Mouse (Mus musculus): ENCODE data around the gene Arf4. TPM values are rescaled to one million over a fixed set of nuclear protein-coding genes. Genes with fewer than 3 reads are reported as not detected.

Gene Arf4
- total RNA-seq (2023) = 189 and 195 TPM in 2 replicates

DNA sequence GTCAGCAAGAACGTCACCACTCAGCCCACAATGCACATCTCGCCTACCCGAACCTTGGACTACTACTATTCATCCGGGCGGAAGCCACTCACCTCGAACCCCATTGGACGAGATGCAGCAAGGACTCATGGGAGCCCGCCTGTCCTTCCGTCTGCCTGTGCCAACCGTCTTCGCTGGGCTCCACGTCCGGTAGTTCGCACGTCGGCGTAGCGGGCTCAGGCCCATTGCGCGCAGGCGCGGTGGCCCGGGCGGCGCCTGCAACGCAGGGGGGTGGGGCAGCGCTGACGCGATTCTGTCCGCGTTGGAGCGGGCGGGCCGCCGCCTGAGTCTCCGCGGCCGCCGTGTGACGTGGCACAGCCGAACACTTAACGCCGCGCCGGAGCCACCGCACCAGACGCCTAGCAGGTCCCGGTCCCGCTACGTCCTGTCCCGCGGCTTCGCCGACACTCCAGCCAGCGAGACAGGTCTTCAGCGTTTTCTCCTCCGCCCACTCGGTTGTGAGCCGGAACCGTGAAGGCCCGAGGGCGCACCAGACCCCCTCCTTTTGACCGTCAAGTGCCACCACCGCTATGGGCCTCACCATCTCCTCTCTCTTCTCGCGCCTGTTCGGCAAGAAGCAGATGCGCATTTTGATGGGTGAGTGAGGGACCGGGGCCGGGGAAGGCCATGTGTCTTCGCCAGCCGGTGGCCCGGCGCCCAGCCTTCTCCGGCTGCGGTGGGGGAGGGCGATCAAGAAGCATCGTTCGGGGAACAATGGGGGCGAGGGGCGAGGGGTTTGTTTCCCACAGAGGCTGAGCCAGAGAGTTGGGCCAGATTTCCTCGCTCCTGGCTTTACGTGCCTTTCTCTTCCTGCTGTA is at the start of gene Arf4:
Arf4 (plus strand) TSS at position 224 of the 857 bp plus-strand sequence.

DNA sequence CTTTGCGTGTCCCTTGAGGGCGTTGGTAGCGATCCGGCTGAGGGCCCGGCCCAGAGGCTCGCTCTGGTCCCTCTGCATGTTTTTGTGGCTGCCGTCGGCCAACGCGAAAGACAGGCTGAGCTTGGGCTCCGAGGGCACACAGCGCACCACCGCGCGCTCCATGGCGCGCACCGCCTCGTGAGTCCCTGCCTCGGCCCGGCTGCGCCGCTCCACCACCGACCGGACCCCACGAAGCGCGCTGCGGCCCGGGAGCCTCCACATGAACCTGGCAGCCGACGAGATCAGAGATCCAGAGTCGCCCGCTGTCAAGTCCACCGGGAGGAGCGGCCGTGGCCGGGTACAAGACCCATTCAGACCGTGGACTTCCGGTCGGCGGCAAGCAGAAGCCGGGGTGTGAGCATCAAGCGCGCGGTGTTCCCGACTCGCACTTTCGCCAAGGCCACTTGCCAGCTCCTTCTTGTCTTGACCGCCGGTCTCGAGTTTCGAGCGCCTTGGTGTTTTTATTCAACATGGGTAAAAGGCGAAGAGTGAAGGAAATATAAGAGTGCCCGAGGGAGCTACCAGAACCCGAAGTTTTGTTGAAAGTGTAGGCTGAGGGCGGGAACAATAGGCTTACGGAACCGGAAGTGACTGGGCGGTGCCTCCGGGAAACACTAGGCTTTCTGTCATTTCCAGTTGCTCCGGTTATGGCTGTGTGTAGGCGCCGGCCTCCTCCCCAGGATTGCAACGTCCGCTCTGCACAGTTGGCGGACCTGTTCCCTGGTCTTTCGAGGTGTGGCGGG is 31.6 kb downstream of the Arf4 start, which contains the start of gene Pde12:
Pde12 (minus strand) TSS at position 592 of the 782 bp plus-strand sequence.

DNA sequence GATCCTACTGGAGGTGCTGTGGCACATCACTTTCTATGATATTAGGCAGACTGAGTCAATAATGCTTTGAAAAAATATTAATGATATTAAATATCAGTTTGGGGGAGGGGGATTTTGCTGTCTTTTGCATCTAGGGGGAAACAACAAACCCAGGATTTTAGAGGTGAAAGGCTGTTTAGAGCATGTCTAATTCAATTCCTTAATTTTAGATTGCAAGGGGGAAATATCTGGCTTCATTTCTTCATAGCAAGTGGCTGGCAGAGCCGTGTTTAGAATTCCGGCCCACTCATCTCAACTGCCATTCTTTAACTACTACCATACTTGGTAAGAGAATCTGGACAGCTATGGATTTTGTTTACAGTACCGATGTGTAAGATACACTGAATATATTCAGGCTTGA is 55.1 kb downstream of the Arf4 start, which contains the start of gene Dnah12:
Dnah12 (plus strand) TSS at position 301 of the 400 bp plus-strand sequence.

Other genes starting within 250 kb of the Arf4 start
- gene Slmap, start 103.1 kb upstream of the Arf4 start, total RNA-seq (2023) = 88.6 and 122 TPM in 2 replicates
- 8.8 and 10.8 TPM in 2 replicates for gene Dennd6a, start 64.2 kb upstream of the Arf4 start, total RNA-seq (2023)
- gene Pde12, start 31.8 kb downstream of the Arf4 start, total RNA-seq (2023) = 7.8 and 8.8 TPM in 2 replicates
- 0.02 TPM in 1 of 2 replicates, not detected in the other for gene Dnah12, start 55.2 kb downstream of the Arf4 start, total RNA-seq (2023)

All from neutrophil, adult 65 days (primary cell).